Mouse (Mus musculus): ENCODE measurements around the gene Gm20388. TPM values are rescaled to one million over a fixed set of nuclear protein-coding genes. Genes with fewer than 3 reads are reported as not detected.

Gm20388 gene
- total RNA-seq, 2 experiments from 2014 or later, result 8.8 TPM

DNA sequence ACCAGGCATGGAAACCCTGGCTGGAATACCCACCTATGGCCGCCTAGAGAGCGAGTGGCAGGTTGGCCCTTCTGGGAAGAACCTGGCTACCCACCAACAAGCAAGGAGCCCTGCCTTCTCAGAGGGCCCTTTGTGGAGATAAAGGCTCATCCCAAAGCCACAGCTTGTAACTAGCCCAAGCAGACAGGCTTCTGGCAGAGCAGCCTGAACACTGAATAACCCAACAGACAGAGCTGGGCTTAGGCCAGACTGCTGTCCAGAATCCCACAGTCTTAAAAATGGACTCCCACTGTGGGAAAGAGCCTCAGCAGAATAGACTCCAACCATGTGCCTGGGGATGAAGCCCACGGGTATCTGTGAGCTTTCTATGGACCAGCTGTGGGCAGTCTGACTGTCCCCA lies 1973.5 kb downstream of the Gm20388 start:
- no peak for DNase-seq (ENCODE audit: extremely low spot score in 1 of 2, low spot score in 1 of 2)

DNA sequence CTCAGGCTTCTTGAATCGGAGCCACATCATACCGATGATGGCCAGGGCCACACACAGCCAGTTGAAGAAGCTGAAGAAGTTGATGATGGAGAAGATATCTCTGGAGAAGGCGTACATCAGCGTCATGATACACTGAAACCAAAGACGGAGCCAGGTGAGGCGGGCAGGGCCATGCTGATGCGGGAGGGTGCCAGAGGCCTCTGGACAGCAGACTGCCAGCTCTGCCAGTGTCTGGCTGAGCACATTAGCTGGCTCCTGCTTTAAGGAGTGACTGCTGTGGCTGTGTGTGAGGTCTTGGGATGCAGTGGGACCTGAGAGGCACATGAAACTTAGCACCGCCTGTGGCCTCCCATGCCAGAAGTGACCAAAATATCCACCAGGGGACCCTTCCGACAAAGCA lies 1974.4 kb downstream of the Gm20388 start:
- DNase-seq (ENCODE audit: extremely low spot score in 1 of 2, low spot score in 1 of 2), result no peak

DNA sequence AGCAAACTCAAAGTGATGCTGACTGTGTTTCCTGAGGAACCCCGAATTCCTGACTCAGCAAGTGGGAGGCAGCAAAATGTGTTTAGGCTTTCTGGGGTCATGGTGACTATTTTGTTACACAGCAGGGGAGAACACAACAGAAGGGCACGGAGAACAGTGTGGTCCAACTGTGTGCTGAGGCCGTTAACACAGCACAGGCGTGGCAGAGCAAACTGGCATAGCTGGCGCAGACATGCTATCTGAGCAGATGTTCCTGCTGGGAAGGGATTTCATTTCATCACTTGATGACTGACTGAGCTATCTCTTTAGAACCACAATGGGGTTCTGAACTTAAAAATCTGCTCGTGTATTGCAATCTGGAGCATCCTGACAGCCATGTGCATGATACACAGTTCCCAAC lies 1974.8 kb downstream of the Gm20388 start:
- DNase-seq (ENCODE audit: extremely low spot score in 1 of 2, low spot score in 1 of 2), result no peak

DNA sequence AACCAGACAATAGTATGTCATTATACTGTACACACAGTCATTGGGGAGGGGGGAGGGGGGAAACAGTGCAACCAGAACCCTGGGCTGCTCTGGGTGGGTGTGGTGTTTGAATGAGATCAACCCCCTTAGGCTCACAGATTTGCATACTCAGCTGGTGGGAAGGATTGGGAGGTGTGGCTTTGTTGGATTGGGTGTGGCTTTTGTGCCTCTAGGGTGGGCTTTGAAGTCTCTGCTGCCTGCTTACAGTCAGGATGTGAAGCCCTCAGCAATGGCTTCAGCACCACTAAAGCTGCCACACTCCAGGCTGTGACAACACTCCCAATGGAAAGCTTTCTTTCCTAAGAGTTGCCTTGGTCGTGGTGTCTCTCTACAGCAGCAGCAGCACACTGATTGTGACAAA lies 1976.9 kb downstream of the Gm20388 start:
- DNase-seq (ENCODE audit: extremely low spot score in 1 of 2, low spot score in 1 of 2), result no peak

DNA sequence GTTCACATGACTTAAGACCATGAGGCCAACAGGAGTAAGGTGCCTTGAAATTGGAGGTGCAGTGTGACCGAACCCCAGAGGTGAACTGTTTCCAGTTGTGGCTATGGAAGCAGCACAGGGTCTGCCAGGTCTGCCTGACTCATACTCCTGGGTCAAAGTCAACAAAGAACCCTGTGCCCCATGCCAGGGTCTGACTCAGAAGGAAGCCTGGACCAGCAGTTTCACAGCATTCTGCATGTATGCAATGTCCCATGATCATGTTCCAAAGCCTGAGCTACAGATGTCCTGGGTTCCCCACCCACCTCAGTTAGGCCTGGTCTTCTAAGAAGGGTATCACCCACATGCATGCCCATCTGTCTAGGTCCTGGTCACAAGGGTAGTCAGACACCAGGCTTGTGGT lies 1978.7 kb downstream of the Gm20388 start:
- DNase-seq (ENCODE audit: extremely low spot score in 1 of 2, low spot score in 1 of 2), result no peak

DNA sequence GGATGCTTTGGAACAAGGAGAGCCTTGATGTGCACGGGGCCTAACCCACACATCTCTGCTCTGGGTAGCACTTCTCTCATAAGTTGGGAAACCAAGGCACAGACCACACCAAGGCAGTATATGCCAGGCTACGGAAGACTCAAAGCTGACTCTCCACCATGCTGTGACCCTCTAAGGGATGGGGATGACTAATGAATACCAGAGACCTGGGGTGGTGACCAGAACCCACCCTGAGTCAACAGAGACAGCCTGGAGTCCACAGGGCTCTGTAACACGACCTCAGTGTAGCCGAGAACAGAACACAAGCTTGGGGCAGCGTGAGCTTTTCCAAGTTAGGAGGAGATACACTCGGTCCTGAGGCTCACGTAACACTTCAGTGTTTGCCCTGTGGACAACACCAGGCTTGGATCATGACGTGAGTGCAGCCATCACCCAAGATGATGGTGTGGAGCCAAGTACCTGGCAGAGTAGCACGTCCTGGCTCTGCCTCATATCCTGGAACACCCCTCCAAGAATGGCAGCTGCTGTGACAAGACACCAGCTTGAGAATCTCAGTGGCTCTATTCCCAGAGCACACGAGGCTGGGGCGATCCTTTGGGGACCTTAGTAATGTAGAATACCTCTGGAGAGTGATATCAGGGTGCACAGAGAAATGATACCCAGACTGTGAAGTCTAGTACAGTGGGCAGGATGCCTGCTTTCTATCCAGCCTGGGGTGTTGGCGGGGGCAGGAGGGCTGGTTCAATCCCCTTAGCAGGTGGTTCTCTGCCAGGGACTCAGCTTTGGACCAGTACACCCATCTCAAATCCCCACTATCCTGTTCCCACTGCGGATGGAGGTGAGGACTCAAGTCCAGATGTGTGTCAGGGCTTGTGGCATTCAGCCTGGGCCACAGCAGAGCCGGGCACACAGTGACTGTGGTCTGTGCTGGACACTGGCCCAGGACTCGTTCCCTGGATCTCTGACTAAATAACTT lies 1979.5 kb downstream of the Gm20388 start:
- DNase-seq (ENCODE audit: extremely low spot score in 1 of 2, low spot score in 1 of 2), result no peak

DNA sequence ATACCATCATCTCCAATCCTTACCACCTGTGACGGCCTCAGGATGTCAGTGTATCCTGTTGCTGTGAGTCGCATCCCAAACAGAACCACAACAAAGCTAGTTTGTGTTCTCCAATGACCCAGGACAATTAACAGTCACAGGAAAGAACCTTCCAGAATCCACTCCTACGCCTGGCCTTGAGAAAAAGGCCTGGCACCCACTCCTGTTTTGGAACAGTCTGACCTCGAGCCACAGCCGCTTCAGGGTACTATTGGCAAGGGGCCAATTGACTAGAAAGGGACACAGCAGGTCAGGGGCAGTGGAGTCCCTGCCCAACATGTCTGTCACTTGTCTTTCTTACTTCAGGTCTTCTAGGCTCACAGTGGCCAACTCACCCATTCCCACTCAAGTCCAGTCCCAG lies 1982.2 kb downstream of the Gm20388 start:
- no peak for DNase-seq (ENCODE audit: extremely low spot score in 1 of 2, low spot score in 1 of 2)

DNA sequence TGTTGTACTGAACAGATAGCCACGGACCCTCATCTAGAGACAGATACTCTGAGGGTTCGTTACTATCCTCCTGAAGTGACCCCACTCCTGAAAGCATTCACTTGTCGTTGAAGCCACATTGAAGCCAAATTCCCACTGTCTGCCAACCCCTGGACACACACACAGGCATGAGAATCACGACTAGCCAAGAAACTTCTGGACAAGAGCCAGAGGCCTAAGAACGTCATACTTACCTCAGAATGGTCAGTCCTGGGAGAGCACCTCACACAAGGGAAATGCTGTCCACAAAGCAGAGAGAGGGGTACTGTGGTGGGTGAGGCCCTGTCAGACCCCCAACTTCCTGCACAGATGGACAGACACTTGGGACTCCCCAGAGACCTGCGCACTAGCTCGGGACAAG lies 1985.3 kb downstream of the Gm20388 start:
- DNase-seq (ENCODE audit: extremely low spot score in 1 of 2, low spot score in 1 of 2), result no peak

DNA sequence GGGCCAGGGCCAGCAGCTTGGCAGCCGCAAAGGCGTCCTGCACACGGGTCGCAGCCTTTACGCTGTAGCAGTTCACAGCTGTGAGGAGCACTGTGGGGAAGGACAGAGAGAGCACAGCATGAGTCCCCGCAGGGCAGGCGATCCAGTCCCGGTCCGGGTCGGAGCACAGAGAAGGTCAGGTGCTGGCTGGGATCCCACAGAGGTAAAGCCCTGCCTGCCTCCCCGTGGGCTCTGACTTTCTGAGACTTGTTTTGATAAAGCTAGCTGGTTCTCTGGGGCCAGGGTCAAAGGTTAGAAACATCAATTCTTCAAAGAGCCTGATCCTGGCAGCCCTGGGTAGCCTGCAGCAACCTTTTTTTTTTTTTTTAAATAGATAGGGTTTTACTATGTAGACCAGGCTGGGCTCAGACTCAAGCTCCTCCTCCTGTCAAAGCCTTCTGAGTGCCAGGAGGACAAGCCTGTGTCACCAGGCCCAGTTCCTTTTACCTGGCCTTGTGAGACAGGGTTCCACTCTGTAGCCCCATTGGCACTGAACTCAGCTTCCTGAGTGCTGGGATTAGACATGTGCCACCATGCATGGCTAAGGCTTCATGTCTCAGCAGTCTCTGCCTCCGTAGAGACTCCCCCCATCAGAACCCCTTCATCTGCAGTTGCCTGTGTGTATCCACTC lies 1986.0 kb downstream of the Gm20388 start:
- no peak for DNase-seq (ENCODE audit: extremely low spot score in 1 of 2, low spot score in 1 of 2)

DNA sequence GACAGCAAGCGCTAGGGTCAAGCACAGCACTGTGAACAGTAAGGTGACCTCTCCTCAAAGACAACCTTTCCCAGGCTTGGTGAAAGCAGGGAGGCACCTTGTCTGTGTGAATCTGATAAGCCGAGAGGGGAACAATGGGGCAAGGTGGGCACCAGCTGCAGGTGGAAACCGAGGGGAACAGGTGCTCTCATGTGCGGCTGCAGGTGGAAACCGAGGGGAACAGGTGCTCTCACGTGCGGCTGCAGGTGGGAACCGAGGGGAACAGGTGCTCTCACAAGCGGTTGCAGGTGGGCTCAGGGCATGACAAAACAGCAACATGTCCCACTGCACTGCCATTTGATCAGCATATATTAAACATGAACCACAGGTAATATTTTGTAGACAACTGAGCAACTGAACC lies 1986.6 kb downstream of the Gm20388 start:
- DNase-seq (ENCODE audit: extremely low spot score in 1 of 2, low spot score in 1 of 2), result no peak

DNA sequence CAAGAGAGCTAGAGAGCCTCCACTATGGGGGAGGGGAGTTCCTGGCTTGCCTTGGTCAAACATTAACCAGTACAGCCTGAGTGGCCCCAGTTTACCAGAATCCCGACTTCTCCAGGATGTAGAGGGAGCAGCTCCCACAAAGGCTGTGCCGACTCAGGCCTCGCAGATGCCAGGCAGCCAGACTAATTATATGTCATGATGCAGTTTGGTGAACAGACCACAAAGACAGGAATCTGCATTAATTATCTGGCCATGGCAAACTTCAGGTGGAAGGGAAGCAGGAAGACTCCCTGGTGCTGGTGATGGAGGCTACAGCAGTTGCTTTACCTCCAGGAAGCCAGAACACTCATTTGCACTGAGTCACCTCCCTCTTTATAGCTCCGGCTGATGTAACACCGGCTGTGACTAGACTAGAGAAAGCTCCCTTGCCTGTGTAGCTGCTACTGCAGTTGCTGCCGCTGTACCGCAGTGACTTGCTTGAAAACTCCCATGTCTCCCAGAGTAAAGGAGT lies 1987.3 kb downstream of the Gm20388 start:
- DNase-seq (ENCODE audit: extremely low spot score in 1 of 2, low spot score in 1 of 2), result no peak

DNA sequence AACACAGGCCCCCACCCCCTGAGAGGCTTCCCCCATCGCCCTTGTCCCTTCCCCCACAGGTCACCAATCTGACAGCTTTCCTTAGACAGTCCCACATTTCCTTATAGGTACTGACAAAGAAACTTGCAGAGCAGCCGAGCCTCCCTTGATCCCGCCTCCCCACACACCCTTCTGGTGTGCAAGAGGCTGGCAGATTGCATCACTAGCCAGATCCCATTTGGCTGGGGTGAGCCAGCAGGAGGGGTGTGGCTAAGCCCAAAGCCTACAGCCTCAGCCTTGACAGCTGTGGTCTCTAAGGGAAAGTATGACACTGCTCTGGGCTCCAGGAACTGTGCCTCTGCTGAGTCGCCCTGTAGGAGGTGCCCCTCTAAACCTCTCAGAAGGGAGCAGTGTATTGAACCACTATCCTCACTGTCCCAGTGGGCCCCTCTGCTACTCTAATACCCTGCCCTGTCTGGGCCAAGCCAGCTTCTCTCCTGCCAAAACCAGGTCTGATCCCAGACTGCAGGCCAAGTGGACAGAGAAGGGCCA lies 1987.8 kb downstream of the Gm20388 start:
- DNase-seq (ENCODE audit: extremely low spot score in 1 of 2, low spot score in 1 of 2), result peak; percentile 40 to 52

DNA sequence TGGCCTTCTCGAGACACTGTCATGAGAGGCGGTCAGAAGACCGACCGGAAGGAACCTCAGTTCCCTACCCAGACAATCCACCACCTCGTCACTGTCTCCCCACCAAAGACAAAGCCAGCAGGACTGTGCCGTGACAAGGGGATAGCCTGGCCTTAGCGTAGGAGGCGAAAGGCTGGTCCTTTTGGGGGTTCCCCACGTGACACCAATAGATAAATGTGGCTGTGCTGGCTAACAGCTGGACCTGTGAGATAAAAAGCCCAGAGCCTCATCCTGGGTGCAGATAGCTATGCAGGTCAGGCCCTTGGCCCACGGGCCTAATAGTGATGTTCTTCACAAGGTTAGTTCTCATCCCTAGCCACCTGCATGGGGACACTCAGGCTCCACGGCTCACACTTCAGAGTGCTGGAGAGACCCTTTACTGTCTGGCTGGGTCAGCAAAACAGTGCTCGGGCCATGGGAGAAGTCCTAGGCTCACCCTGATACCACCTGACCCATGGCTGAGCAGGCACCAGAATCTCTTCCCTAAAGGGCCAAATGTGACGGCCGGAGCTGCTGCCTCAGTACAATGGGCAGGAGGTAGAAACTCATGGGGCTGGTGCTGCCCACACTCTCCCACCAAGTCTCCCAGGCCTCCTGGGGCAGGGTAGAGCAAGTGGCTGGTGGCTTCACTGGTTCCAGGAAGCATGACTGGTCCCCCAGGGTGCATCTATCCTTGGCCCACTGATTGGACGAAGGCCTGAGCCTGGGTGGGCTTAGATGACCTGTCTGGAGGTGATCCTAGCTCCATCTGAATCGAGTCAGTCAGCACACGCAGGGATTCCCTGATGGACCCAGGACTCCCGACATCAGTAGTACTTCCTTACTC lies 1988.8 kb downstream of the Gm20388 start:
- no peak for DNase-seq (ENCODE audit: extremely low spot score in 1 of 2, low spot score in 1 of 2)

DNA sequence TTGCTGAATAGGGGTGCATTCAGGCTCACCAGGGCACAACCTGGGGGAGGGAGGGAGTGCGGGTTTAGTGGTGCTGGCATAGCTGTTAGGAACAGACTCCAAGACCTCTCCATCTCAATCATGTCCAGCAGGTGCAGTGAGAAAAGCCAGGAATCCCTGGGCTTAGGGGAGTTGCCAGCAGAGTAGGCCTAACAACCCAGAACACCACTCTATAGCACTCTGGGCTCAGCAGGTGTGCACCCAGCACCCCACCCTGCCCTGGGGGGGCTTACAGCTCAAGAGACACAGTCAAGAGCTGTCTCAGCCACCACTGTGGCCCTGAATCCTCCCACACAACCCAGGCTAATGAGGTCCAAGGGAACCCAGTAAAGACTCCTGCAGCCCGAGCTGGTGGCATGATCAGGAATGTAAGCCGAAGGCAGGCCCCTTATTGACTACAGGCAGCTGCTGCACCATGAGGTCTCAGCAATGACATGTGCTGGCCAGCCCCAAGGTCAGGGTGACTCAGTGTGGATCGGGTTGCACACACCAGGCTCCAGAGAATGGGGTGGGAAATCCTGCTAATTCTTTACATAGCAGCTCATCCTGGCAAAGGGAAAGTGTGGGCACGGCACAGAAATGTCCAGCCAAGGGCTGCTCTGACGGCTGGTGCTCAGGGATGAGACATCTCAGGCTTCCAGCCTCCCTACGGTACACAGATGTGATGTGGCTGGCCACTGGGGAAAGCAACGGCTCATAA lies 1991.0 kb downstream of the Gm20388 start:
- no peak for DNase-seq (ENCODE audit: extremely low spot score in 1 of 2, low spot score in 1 of 2)

DNA sequence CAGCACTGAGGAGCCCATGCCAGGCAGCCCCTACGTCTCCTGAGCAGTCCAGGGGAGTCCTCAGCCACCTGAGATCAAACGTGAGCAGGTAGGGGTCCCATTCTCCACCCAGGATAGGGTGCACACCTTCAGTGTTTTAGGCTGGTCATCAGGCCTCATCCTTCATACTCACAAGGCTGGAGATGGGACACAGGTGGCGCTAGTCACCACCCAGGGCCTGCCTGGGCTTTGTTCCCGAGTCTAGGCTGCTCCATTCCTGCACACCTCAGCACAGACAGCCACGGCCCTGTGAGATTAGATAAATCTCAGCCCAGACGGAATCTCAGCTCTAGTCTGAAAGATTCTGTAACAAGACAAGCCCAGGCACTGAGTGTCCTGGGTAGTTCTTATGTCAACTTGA lies 1993.3 kb downstream of the Gm20388 start:
- DNase-seq (ENCODE audit: extremely low spot score in 1 of 2, low spot score in 1 of 2), result no peak

DNA sequence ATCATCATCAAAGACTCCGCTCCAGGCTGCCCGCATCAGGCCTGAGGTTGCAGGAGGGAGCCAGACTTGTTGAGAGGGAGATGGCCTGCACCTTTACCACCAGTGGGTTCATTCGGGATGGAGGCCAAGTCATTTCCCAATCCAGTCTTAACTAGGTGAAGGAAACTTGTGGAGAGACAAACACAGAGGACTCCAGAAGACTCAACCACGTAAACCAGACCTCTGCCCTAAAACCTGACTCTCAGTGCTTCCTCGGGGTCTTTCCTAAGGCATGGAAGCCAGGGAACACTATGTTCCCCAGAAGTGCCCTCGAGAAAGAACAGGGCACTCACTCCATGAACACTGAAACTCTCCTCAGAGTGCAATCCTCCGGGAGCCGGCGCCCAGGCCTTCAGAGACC lies 1994.4 kb downstream of the Gm20388 start:
- no peak for DNase-seq (ENCODE audit: extremely low spot score in 1 of 2, low spot score in 1 of 2)

DNA sequence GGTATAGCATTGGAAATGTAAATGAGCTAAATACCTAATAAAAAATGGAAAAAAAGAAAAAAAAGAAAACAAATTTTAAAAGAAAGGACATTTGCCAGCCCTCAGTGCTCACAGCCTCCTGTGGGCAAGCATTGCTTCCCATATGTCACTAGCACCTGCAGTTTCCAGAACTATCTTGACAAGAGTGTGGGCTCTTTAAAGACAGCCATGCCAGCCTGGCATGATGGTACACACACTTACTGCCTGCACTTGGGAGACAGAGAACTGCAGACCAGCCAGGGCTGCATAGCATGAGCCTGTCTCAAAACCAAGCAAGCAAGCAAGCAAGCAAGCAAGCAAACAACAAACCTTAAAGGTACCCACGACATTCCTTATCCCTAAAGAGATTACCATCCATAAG lies 1994.8 kb downstream of the Gm20388 start:
- DNase-seq (ENCODE audit: extremely low spot score in 1 of 2, low spot score in 1 of 2), result no peak

DNA sequence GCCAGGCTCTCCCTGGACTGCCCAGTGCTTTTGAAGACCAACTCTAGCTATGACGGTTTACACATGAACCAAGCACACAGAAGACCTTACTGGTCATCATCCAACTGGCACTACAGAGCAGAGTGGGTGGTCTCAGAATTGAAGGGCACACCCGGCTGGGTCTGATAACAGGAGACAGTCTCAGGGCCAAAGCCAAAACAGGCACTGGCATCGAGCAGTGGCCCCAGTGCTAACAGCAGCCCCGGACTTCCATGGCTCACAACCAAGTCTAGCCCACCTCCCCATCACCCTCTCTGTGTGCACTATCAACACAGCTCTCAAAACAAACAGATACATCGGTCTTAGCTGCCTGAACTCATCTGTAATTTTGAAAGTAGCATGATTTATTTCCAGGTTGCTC lies 1995.2 kb downstream of the Gm20388 start:
- no peak for DNase-seq (ENCODE audit: extremely low spot score in 1 of 2, low spot score in 1 of 2)
